Mouse (Mus musculus) left cerebral cortex, adult 9 months (tissue): Measurements from ENCODE around the gene Bcl2.

Source experiments
- DNase-seq, 2 experiments: peaks; one replicate each; pipeline ENCODE4 v3.0.0; 2022; ENCODE audit warnings: low spot score in 2 of 2

Gene Bcl2

DNA sequence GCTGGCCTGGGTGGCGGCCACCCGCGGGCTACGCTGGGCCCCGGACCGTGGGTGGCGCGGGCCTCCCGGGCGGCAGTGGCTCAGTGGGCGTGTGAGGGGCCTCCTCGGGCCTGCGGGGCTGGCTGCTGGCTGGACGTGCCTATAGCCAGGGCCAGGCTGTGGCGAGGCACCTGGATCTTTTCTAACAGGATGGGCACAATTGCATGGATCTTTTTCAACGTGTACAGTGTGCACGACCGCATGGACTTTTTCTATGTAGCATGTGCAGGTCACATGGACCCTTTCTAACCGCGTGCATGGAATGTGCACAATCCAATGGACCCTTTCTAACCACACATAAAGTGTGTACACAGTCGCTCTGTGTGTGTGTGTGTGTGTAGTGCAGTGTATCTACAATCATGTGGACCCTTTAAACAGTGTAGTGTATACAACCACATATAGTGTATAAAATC is 482 bp upstream of the Bcl2 start:
- DNase-seq, result no peak

DNA sequence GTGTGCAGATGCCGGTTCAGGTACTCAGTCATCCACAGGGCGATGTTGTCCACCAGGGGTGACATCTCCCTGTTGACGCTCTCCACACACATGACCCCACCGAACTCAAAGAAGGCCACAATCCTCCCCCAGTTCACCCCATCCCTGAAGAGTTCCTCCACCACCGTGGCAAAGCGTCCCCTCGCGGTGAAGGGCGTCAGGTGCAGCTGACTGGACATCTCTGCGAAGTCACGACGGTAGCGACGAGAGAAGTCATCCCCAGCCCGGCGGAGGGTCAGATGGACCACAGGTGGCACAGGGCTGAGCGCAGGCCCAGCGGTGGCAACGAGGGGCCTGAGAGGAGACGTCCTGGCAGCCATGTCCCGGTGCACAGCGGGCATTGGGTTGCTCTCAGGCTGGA is 1.7 kb downstream of the Bcl2 start:
- peak in 1 of 2 experiments; percentile 47 for DNase-seq

DNA sequence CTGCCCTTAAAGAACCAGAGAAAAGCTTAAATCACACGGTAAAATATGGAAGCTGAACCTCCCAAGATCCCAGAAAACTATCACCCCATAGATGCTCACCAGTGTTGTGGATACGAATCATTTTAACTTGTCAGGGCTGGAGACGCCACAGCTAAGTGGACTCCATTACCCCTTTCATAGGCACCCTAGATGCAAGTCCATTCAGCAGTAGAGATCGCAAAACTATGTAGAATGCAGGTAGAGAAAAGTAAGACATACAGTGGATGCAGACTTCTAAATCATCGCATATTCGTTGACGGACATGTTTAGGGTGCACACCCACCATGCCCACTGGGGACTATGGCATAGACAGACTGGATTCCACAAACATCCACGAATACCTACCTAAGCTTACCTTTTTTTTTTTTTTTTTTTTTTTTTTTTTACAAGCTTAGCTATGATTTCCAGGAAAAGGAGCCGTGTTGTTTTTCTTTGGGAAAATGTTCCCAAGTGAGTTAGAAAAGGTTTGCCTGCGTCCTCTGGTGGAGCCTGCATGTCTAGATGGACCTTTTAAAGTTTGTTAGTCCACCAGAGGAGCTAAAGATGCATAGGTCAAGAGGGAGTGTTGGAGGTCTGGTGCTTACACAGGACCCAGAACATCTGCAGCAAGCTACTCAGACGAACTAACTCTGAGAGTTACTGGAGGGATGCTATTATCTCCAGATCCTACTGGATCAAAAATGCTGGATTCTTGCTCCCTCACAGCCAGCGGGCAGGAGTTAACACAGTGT is 2.5 kb downstream of the Bcl2 start:
- no peak for DNase-seq

DNA sequence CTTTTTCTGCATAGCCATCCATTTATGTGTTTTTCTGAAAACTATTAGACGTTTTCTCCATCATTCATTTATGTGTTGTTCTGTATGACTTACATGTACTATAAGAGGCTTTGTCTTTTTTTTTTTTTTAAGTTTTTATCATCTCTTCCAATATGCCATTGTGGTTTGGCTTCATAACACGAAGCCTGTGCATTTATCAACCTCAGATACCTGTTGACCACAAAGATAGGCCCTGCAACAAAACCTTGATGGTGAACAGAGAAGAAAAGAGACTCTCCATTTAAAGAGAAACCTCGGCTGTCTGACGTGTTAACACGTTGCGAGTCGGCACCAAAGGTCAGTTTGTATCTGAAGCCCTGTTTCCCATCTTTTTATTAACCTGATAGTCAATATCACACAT is 3.9 kb downstream of the Bcl2 start:
- no peak for DNase-seq

DNA sequence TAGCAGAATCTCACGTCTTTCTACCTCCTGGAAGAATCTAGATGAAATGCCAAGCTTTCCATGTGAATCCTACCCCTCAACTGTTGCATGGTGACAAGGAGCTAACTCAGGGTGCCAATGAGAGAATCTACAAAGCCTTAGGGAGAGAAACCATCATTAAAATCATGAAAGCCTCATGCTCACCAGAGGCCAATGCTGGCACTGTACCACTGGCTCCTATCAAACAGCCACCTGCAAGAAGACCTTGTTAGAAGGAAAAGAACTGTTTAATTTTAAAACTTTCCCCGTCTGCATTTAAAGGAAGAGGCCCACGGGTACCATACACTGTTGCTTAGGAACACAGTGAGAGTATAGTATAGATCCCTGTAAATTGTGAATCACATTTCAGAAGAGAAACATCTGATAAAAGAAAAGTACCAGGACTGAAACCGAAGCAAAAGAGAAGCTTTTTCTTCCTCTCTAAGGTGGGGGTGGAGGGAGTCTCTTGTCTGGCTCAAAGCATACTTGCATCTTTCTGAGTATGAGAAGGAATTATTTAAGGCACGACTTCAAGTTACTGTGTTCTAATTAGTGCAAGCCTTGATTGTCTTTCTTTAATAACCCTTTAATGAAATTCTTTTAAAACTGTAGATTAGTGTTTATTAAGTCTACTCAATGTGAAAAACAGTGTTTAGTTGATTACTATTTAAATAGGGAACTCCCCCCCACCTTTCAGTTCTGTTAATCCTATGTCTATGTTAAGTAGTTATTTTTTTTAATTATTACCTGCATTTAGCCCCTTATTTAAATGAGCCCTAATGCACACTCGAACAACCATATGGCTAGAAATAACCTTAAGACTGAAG is 6.8 kb downstream of the Bcl2 start:
- no peak for DNase-seq

DNA sequence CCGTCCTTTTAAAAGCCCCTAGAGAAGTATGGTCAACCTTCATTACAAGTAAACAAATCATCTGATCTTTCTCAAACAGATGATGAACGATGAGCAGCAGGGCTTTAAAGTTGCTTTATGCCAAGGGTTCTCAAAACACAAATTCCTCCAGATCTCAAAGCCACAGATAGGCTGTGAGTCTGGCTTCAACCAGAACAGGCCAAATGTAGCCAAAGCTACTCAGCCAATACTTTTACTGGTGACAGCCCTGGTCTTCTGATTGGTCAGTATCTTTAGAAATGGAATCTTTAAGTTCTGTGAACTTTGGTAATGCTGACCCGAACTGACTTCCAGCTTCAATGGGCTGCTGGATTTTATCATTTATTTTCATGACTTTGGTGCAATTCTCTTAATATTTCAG is 10.9 kb downstream of the Bcl2 start:
- no peak for DNase-seq

DNA sequence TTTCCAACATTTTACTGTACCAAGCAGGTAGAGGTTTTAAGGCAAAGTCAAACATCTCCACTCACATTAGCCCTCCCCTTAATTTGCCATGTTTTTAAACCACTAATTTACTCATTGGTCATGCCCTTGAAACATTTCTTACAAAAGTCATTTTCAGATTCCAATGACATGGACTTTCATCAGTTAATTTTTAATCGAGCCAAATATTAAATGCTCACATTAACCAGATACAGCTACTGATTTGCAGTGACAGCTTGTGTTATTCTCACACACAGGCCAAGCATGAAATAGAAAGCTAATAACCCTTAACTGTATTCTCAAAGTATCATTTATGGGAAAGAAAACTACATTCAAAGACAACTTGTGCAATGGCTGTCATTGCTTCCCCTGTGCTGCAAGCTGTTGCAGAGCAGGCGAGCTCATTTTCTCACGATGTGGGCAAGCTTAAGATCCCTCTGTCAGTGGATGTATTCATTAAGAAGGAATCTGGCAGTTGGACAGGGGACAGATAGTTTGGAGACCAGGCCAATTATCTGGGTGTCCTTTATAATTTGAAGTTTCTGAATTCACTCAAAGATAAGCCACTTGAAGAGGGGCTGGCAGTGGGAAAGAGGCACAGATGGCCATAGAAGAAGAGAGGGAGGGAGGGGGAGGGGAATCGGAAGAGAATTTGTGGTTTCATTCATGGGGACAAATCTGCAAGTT is 11.5 kb downstream of the Bcl2 start:
- no peak for DNase-seq

DNA sequence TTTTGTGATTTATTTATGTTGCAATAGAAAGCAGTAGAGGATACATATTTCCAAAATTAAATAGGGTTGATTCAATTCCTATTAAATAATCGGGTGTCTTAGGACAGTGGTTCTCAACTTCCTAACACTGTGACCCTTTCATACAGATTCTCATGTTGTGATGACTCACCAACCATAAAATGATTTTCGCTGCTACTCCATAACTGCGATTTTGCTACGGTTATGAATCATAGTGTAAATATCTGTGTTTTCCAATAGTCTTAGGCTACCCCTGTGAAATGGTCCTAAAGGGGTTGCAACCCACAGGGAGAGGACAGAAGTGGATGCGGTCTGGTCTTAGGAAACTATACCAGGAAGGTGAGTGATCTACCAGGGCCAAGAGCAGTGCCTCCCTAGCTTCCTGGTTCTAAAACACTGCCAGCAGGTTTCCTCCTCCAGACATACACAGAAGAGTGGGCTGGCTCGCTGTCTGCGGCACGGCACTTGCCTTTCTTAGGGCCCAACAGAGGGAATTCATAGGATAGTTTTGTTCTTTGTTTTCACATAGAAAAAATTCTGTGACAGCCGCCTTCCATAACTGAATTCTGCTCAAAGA is 13.5 kb downstream of the Bcl2 start:
- no peak for DNase-seq

DNA sequence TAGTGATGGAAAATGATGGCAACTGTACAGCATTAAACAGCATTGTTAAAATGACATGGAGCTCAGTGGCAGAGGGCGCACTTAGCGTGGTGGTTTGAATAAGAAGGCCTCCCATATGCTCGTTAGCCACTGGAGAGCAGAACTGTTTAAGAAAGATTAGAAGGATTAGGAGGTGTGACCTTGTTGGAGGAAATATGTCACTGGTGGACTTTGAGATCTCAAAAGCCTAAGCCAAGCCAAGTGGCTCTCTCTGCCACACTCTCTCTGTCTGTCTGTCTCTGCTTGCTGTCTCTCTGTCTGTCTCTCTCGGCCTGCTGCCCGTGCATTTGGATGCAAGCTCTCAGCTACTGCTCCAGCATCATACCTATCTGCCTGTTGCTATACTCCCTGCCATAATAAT is 17.6 kb downstream of the Bcl2 start:
- no peak for DNase-seq

DNA sequence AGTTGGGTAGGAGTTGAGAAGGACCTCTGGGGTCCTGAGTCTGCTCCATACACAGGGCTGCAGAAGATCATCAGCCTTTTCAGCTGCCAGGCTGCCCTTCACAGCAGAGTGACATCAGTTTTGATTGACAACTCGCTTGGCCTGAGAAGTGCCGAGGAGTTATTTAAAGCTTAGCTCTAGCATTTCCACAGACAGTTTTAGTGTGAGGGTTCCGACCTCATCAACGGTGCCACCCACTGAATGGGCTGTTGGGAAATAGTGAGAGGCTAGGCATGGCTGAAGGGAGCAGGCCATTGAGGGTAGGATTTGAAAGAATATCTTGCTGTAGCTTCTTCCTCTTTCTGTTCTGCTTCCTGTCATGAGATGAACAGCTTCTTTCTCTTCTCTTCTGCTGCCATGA is 18.4 kb downstream of the Bcl2 start:
- DNase-seq, result no peak

DNA sequence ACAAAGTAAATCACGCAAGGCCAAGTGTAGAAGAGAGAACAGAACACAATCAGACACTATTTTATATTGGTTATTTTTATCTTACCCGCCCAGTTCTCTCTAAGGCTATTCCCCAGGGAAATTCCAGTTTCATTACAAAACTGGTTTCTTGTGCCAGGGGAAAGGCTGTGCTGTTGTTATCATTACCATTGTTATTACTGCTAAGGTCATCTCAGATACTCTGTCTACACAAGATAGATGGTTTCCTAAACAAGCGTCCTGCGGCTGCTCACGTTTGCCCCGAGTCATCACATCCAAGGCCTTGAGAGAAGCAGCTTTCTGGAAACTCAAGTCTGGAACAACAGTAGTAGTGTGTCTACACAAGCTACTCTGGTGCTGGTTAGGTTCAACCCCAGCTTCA is 19.8 kb downstream of the Bcl2 start:
- no peak for DNase-seq

DNA sequence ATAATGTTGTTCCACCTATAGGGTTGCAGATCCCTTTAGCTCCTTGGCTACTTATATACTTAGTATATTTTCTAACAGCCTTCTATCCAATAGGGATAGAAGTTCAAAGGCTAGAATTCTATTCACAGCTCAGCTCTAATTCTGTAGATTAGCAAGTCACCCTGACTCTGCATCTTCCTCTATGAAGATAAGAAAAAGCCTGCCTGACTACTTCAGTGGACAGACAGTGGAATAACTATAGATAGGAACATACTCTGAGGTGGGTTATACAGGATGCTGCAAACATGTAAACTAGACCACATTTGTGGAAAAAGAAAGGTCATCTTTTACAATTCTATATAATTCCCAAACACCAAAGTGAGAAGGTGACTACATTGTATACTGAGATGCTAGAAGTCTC is 21.5 kb downstream of the Bcl2 start:
- no peak for DNase-seq

DNA sequence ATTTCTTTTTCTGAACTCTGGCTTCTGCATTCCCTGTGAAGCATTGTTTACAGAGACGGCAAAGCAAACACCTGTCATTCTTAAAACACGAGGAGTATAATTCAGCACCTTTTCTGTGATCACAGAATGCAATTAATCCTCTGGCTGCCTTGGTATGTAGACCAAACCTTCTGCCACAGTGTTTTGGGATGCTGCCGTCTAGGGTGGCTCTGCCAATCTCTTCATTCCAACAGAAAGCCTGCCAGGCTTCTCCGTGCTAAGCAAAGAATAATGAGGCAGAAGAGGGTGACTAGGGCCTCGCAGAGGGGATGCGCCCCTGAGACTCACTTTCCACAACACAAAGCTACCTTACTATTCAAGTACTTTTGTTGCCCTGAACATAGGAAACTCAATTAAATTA is 23.2 kb downstream of the Bcl2 start:
- DNase-seq, result no peak

DNA sequence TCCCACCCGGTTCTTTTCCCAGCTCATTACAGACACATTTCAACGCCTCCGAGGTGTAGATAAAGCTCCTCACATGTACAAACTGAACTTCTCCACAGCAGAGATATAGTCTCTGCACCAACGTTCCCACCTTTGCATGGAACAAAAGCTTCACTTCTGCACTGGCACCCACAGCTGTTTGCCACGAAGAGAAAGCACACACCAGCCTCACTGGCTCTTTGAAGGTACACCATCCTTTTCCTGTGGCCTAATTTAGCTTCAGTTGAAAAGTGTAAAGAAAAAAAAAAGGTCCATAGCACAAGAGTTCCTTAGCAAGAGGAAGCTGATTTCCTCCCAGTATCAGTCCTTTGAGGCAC is 25.9 kb downstream of the Bcl2 start:
- DNase-seq, result no peak

DNA sequence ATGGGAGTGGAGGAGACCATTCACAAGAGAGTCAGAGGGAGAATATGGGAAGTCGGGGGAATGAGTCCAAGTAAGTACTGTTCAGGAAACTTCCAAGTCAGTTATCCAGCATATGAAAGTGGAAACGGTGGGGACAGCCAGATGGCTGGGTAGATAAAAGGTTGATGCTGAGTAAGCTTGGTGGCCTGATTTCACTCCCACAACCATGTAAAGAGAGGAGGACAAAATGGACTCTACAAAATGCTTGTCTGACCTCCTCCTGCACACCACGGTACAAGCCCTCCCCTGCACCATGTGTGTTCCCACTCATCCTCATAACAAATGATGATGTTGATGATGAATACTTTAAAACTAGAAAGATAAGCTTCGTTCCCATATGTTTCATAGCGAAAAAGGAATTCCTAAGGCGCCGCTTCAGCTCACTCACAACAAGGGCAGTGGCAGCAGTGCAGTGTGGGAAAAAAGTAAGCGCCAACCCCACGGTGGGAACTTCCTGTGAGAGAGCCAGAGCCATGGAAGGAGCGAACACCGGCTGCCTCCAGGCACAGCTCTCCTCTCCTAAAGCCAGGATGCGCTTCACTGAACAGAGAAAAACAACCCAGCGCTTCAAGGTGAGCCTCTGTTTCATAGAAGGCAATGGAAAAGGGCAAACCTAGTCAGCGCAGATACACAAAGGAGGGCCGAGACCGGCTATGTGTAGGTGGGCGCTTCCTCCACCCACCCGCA is 26.5 kb downstream of the Bcl2 start:
- DNase-seq, result no peak

DNA sequence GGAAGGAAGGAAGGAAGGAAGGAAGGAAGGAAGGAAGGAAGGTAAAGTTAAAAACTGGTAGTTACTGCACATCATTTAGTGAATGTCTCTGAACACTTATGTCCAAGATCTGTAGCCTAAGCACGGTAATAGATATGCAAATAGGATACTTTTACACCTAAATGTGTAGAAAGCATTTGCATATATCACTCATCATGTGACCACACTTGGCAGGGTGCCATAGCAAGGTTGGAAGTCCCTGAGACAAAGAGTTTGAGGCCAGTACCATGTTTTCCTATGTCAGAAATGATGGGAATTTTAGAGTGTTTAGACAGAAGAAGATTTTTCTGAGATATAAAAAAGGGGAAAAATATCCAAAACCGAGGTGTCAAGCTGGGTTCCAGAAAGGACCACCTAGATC is 28.4 kb downstream of the Bcl2 start:
- no peak for DNase-seq

DNA sequence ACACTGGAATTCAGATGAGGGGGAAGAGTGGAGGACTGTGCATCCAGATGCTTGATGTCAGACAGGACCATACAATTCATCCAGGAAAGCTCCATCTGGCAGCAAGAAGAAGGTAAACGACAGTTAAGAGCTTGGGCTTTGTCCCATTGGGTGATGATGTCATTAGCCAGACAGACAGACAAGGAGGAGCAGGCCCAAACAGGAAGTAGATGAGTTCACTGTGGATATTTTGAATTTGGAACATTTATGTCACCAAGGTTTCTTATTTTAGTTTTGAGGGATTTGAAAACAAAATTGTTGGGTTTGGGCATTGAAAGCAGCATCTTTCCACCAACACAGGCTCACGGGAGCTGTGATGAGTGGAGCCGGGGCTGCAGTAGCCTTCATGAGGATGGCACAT is 29.5 kb downstream of the Bcl2 start:
- no peak for DNase-seq

DNA sequence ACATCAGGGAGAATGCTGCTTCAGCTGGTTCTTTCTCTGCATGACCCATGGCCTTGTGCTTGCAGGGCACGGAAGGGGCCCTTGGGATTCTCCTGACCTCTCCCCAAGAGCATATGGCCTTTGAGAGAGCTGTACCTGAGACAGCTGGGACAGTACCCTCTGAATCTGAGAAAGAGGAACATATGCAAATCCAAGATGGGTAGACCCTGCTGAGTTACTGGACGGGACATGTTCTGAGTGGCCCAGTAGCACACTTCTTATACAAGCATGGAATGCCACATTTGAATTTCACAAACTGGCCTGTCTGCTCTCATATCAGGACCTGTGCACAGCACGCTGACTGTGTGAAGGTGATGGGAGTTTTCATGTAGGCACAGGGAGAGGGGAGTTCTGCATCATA is 31.2 kb downstream of the Bcl2 start:
- no peak for DNase-seq

DNA sequence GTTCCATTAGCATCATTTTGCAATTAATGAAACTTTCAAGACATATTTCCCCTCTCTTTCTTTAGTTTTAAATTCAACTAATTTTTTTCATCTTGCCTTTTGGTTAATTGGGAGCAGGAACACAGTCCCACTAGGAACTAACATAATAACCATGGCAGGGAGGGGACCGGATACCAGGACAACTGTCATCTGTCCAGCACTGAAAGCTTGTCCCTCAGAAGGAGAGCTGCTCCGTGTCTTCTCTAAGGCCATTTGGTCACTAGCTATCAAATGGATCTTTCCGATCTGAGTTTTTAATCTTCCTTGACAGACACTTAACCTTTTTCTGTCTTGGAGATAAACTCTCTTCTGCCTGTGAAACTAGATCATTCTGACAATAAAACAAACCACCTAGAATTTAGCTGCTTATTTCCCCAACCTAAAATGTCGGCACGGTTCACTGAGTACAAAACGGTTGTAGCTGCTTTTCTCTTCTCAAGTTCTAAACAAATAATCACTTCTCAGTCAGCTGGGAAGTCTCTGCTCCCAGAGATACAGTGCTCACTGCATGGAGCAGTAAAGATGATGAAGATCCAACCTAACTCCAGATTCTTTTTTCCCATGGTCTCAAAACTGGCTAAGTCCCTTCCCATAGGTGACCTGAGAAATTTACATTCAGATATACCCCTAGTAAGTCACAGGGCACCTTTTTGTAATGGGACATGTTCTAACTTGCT is 34.1 kb downstream of the Bcl2 start:
- DNase-seq, result no peak

DNA sequence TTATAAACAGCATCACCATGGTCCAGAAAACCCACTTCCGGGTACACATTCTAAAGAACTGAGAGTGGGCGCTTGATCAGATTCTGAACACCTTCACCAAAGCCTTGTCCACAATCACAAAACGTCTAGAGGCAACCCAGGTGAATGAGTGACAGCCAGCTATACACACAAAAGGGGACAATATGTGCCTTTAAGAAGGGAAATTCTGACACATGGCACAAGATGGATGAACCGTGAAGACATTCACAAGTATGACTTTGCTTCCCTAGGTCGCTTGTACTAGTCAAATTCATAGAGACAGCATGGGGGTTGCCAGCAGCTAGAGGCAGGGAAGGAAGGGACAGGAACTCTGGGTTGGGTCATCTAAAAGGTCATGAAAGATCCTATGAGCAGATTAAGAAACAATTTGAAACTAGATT is 36.0 kb downstream of the Bcl2 start:
- no peak for DNase-seq
